Mouse (Mus musculus) cerebellum, adult 2 months (tissue): ENCODE measurements at regions not wholly inside any gene's neighbourhood (a gene's known extent, or its start where the extent isn't known, plus 50 kb on each side); places are given as distances from the start of the nearest gene placed in this dataset.

Source experiments
- CTCF ChIP-seq: fragments of 200-500 bp; IDR thresholded peaks from 2 replicates; pipeline ENCODE4 v1.5.1; 2011; ENCODE audit warnings: low read depth, mild to moderate bottlenecking, control low read depth, low read length, moderate library complexity, borderline replicate concordance; ENCODE audit not compliant: insufficient read depth
- POLR2A ChIP-seq: fragments of 200-500 bp; IDR thresholded peaks from 2 replicates; pipeline ENCODE4 v1.6.1; 2011; ENCODE audit warnings: low read length, control low read depth, borderline replicate concordance; ENCODE audit not compliant: insufficient read depth

DNA sequence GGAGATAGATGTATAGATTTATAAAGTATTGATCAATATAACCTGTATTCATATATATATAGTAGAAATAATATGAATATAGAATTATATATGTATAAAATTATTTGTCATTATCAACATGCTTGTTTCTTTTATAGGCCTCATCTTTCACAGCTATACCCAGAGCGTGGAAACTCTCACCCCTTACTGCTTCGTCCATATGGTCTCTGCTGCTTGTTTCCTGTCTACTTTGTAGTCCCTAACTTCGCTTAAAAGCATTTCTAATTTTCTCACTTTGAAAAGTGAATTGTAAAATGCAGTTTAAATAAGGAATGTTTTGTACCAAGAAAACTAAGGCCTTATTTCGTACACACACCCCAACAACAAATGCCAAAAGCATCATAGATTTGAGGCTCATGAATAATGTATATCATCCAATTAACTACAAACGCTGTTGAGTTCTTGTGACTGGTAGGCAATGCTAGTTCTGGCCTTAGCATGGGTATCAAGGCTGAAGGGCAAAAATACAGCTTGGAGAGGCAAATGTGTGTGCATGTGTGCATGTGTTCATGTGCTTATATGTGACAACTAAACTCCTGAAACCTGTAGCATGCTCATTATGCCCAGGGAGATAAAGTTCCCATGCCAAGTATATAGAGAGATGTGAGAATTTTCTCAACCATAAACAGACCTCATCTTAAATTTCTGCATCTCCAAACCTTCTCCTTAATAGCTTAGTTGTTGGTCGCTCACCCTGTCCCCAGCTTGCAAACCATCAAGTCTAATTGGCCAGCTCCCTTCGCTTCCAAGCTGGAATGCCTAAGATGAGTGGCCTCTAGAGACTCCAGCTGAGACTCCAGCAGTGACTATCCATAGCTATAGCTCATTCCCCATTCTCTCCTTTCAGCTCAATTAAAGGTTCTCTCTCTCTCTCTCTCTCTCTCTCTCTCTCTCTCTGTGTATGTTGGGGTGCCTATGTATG lies 819.4 kb downstream of the Kcnma1 start:
- no peak for TF ChIP-seq CTCF
- TF ChIP-seq POLR2A, result no peak
